Mouse (Mus musculus) stomach, postnatal 0 days (tissue): ENCODE results near the gene Rab21.

ENCODE experiments used
- CTCF ChIP-seq: IDR thresholded peaks from 2 replicates; pipeline ENCODE4 v1.5.1; 2016; ENCODE audit warnings: antibody characterized with exemption, low read depth, mild to moderate bottlenecking, moderate library complexity
- EP300 ChIP-seq: optimal IDR thresholded peaks from 2 replicates; pipeline ENCODE3; 2016; ENCODE audit warnings: antibody characterized with exemption

DNA sequence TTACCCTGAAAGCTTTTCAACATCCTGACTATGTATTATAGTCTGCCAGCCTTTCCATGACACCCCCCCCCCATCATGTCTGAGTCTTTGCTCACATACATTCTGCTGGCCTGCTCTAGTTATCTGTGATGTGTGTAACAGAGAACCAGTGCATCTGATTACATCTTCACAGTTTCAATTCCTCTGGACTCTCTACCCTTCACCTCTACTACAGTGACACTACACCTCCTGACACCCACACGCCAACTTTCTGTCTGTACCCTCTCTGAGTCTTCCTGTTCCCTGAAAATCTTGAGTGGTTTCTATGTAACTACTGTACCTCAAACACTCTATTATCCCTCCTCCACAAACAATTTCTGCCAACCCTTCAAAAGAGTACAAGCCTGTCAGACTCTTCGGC is 69.9 kb downstream of the Rab21 start:
- TF ChIP-seq CTCF = no peak
- TF ChIP-seq EP300 = no peak
